Mouse (Mus musculus) kidney, postnatal 4 days (tissue): Measurements from ENCODE around the gene Irak2.
"Not testable (repeated sequence)": the region's sequence is repeated elsewhere in the genome, so short reads cannot be mapped to it uniquely, and the experiment has no call there.

Experiments used
- DNase-seq, 2 experiments: peaks; one replicate each; pipeline ENCODE4 v3.0.0; 2021; ENCODE audit warnings: mixed read lengths in 2 of 2

Irak2 gene

GRCm38 (mm10) chr6:113668287-113669154 is 30.3 kb downstream of the Irak2 start:
- peak; percentile 37 to 59 for DNase-seq

DNA sequence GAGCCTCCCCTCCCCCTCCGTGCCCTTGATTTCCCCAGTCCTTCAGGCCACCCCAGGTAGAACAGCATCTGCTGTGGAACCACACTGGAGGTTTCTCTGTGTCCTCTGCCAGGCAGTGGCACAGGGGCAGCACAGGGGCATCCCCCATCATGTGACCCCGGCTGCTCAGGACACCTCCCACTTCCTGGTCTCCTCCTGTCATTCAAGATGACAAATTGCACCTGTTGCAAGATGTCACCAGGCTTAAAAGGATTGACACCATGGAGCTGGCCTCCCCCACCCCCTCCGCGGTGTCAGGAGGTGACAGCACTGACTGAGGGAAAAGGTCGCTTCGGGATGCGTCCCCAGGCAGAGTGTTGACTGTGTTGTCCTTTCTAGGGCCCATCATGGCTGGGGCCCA is 31.6 kb downstream of the Irak2 start:
- no peak for DNase-seq

DNA sequence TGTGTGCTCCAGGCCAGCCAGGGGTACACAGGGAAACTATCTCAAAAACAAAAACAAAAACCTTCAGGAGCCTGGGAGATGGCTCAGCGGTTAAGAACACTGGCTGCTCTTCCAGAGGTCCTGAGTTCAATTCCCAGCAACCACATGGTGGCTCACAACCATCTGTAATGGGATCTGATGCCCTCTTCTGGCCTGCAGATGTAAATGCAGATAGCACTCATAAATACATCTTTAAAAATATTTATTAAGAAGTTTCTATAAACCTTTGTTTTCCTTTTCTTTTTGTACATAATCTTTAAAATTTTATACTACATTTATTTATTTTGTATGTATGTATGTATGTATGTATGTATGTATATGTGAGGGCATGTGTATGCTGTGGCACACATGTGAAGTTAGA is 33.8 kb downstream of the Irak2 start:
- not testable (repeated sequence) for DNase-seq

- no peak for DNase-seq
These were observed 34.7 kb downstream of the Irak2 start for GRCm38 (mm10) chr6:113672989-113673388.

DNA sequence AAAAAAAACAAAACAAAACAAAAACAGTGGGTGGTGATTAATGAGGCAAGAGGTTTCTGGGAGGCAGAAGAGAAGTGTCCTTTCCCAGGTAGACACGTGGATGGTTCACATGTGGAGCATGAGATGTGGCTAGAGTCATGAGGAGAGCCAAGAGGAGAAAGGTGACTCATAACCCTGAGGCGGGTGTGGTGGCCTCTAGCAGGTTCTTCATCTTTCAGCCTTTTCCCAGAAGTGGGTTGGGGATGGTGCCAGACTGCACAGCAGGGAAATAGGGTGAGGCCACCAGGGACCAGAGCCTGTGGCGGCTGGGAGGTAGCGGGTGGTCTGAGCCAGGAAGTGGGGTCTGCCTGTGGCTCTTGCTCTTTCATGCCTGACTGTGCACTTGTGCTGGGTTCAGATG is 37.0 kb downstream of the Irak2 start:
- DNase-seq, result no peak

DNA sequence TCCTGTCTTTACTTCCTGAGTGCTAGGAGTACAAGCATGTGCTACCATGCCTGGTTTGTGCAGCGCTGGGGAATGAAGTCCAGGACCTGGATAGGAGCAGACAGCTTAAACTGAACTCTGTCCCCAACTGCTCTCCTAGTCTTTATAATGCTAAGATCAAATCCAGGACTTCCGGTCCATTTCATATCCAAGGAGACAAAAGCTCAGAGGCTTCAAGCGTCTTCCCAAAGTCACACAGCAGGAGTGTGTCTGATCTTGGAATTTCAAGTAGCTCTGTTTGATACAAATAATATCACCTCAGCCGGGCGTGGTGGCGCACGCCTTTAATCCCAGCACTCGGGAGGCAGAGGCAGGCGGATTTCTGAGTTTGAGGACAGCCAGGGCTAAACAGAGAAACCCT is 37.7 kb downstream of the Irak2 start:
- no peak for DNase-seq

DNA sequence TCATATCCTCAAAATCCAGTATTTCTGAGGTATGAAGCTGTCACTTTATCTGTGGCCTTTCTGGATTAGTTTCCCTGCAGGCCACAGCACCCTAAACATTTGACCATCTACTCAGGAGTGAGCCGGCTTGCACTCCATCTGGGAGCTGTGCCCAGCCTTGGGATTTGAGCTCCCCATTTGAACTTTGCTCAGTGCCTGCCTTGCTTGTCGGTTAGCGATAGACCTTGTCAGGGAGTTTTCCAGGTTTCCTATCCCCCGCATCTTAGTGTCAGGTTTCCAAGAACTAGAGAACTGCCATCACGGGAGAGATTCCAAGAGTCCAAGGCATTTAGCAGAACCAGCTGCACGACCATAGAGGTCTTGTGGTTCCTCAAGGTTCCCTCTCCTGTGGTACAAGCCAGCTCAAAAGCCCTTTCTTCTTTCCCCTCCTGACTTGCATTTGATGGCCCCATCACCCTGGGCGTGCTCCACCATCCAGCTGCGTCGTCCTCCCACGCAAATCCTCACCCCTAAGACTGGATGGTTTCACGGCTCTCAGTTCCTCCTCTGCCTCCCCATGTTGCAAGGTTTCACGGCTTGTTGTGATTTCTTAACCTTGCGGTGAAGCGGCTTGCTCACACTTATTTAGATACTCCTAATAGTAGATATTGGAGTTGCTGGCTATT is 38.9 kb downstream of the Irak2 start:
- peak in 1 of 2 experiments; percentile 22 for DNase-seq

- DNase-seq, result no peak
These were observed 40.2 kb downstream of the Irak2 start for GRCm38 (mm10) chr6:113678246-113679012.

- DNase-seq, result no peak
These were observed 41.8 kb downstream of the Irak2 start for GRCm38 (mm10) chr6:113679993-113680566.

DNA sequence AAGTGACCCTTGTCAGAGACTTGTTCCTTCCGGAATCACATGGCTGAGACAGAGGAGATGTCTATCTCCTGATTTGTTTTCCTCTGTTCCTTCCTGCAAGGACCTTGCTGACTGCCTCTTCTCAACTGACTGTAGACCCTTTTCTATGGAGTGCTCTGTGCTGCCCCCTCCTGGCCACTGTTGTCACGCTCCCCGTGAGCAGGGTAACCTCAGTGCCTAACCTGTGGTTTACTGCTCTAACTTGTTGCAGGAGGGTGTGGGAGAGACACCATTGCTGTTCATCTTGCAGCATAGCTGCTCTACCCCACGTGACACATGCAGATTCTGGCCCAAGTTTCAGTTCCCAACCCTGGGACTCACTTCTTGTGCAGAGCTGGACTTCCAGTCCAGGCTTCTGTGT is 43.0 kb downstream of the Irak2 start:
- DNase-seq, result peak; percentile 93

GRCm38 (mm10) chr6:113683081-113683825 is 45.0 kb downstream of the Irak2 start:
- no peak for DNase-seq

GRCm38 (mm10) chr6:113686551-113687125 is 48.4 kb downstream of the Irak2 start:
- DNase-seq, result no peak

DNA sequence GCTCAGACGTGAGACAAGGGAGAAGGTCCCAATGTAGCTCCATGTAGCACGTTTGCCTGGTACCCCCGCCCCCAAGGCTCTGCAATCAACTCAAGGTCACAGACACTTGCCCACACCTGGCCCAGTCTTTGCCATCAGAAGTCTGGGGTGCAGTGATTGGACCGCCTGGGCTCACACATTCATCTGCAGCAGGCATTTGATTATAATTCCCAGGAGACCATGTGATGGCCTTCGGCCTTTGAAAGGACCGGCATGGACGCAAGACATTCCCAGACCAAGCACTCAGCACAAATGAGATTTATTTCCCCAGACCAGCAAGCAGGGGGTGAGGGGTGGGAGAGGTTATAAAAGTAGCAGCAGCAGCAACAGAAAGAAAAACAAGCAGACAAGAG is 51.7 kb downstream of the Irak2 start:
- peak; percentile 69 to 82 for DNase-seq

- DNase-seq, result peak; percentile 85 to 93
These were observed 52.3 kb downstream of the Irak2 start for GRCm38 (mm10) chr6:113690400-113691083.

GRCm38 (mm10) chr6:113691084-113691462 is 52.8 kb downstream of the Irak2 start:
- no peak for DNase-seq

GRCm38 (mm10) chr6:113692661-113693133 is 54.4 kb downstream of the Irak2 start:
- no peak for DNase-seq

DNA sequence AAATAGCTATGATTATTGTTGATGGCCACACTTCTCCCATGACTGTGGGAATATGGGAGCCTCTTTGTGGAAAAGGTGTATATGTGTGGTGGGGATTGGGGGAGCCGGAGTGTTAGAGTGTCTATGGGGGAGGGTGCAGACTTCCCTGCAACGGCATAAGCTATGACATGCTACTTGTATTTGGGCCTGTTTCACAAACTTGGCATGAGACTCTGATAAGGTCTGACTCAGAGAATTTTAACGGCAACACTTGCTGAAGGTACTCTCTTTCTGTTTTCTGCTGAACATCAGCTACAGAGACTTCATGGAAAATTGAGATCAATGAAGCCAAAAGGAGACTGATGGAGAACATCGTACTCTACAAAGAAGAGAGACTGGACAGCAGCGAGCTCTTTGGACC is 55.1 kb downstream of the Irak2 start:
- DNase-seq, result no peak

DNA sequence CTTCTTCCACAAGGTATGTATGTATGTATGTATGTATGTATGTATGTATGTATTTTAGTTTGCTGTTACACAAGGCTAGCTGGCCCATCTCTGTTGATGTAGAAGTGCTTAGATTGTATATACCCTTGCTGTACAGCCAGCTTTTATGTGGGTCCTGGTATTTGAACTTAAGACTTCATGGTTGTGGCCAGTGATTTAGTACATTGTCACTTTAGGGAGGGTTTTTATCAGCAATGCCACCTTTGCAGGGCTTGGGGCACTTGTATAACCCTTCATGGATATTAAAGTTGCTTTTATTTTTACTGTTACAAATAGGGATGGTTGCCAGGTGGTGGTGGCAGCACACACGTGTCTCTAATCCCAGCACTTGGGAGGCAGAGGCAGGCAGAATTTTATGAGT is 56.9 kb downstream of the Irak2 start:
- no peak for DNase-seq

DNA sequence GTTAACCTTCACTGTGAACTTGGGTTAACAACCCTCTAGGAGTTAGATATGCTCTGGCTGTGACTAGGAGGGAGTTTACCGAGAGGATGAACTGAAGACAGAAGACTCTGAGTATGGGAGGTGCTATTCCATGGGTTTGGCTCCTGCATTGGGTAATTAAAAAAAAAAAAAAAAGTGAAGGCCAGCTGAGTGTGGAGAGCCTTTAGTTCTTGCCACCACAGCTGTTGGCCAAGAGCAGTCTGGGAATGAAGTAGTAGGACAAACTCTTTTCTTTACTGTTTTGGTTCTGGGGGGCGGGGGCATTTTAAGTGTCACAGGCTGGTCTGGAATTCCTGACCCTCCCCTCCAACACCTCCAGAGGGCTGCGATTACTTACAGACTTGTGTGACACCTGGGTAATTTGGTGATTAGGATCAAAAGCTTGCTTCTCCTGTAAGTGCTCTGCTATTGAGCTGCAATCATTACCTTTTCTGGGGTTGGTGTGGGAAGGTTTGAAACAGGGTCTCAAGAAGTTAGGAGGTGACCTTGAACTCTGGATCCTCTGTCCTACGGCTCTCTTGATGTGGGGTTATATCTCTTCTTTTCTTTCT is 57.6 kb downstream of the Irak2 start:
- DNase-seq, result peak in 1 of 2 experiments; percentile 28

DNA sequence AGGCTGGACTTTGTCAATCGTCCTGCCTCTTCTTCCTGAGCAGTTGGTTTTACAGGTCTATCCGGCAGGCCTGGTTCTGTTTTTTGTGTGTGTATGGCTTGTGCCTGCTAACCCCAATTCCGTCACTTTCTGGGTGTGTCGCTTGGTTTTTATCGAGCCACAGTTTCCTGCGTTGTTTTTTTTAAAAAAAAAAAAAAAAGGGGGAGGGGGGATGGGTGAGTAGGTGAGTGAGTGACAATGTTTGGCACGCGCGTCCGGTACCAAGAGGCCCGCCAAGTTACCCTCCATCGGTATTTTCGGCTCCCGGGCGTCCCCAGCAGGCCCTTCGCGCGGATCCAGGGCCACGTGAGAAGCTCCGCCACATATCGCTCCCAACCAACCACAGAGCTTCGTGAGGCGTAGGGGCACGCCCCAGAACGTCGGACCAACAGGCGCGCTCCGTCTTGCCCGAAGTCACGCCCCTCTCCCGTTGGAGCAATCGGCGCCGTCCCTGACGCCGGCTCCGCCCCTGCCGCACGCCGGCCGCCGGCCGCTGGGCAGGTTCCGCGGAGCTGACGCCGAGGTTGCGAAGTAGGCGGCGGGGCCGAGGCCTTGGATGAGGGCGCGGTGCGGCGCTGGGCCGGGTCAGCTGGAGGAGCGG is 58.4 kb downstream of the Irak2 start, which contains the start of gene Tatdn2:
Gene Tatdn2 (plus strand): TSS at position 469 of the 640 bp plus-strand sequence.
- DNase-seq, result peak; percentile 94 to 97
